In genomic region chr11:98929503-98929902, GRCm38 (mm10) we compare ENCODE assay signal across 9 mouse cellular contexts. TPM values are rescaled to one million over a fixed set of nuclear protein-coding genes. Genes with fewer than 3 reads are reported as not detected.
DNase-seq lines count a peak whose midpoint lies in the region; ATAC-seq lines count a peak whose summit lies in the region.
"Had no signal": no experiment of that assay in that cellular context is flagged by ENCODE, and none has a peak within 500 bp of the region (broad histone marks: within the 10 kb centered on the region; RNA-seq: fewer than 3 reads in every experiment).

No protein-coding gene starts in this region.

- WGBS in kidney, embryonic 14.5 days, result 6% methylated on average over 9 of the region's 9 CpGs
- 3% methylated on average over 9 of the region's 9 CpGs for WGBS in heart, embryonic 15.5 days

- no peaks in the 10 kb centered on the region for H3K27me3 ChIP-seq in kidney, embryonic 14.5 days (ENCODE audit: control insufficient read depth, insufficient read depth, low read length)
- no peaks in the 10 kb centered on the region for H3K27me3 ChIP-seq in heart, embryonic 15.5 days
- H3K27me3 ChIP-seq: Patski had no signal

- no peaks in the 10 kb centered on the region for H3K9me3 ChIP-seq in kidney, embryonic 14.5 days (ENCODE audit: control insufficient read depth, low read length)
- H3K9me3 ChIP-seq in heart, embryonic 15.5 days (replicated peaks), result no peaks in the 10 kb centered on the region

- H3K36me3 ChIP-seq in kidney, embryonic 14.5 days (ENCODE audit: control insufficient read depth, insufficient read depth, low read length), result no peaks in the 10 kb centered on the region
- no peaks in the 10 kb centered on the region for H3K36me3 ChIP-seq in heart, embryonic 15.5 days

- peak overlapping the region; percentile 24; the same call in 1 of the 2 replicates for H3K9ac ChIP-seq in kidney, embryonic 14.5 days (ENCODE audit: low read depth, low read length)
- peak overlapping the region; percentile 53 for H3K9ac ChIP-seq in heart, embryonic 15.5 days

- H3K27ac ChIP-seq in kidney, embryonic 14.5 days (ENCODE audit: low read depth, low read length), result peak overlapping the region; percentile 53
- peak overlapping the region; percentile 99 for H3K27ac ChIP-seq in heart, embryonic 15.5 days

- DNase-seq in kidney, postnatal 14 days, result no peak
- peak; percentile 85 for DNase-seq in cerebellum, adult 11-12 months
- peak; percentile 37 for DNase-seq in lung, postnatal 10 days
- no peak for DNase-seq in left cerebral cortex, adult 18-20 months (ENCODE audit: low spot score in 2 of 2)
- no peak for DNase-seq in spleen, postnatal 14 days (ENCODE audit: low spot score in 2 of 2)

- no peak for ATAC-seq in kidney, embryonic 14.5 days (ENCODE audit: low FRiP score, low TSS enrichment)
- ATAC-seq in heart, embryonic 15.5 days (replicated peaks; ENCODE audit: insufficient number of reproducible peaks, insufficient read depth, low FRiP score, low read depth), result 0 out of 2 replicates have a peak, but pooled peaks have one; percentile 0
- ATAC-seq in erythroblast, adult 5-6 weeks (replicated peaks; ENCODE audit: low FRiP score, poor library complexity, severe bottlenecking), result no peak
- ATAC-seq: Patski had no signal

- peaks cover 82% of the 10 kb centered on the region for H3K4me1 ChIP-seq in kidney, embryonic 14.5 days (ENCODE audit: control insufficient read depth, insufficient read depth, low read length)
- peaks cover 91% of the 10 kb centered on the region for H3K4me1 ChIP-seq in heart, embryonic 15.5 days (replicated peaks)

- H3K4me2 ChIP-seq in kidney, embryonic 14.5 days (replicated peaks; ENCODE audit: low read depth, low read length), result peak overlapping the region; percentile 54
- H3K4me2 ChIP-seq in heart, embryonic 15.5 days, result peak overlapping the region; percentile 76

- H3K4me3 ChIP-seq in kidney, embryonic 14.5 days (ENCODE audit: low read length), result 0 out of 2 replicates have a peak overlapping the region, but pooled peaks have one; percentile 1
- H3K4me3 ChIP-seq in heart, embryonic 15.5 days, result peak overlapping the region; percentile 64

RNA-seq across cellular contexts. Expression of gene Rara, which starts 1.9 kb away (rescaled TPM):
- polyA plus RNA-seq in kidney, embryonic 14.5 days (2014; fragmentation: Nextera tagmentation; extraction: Ambion mirVana), result 27.7 and 36.7 TPM in 2 replicates
- 26.2 and 31.0 TPM in 2 replicates for polyA plus RNA-seq in heart, embryonic 15.5 days (2015; fragmentation: Nextera tagmentation; extraction: Ambion mirVana)
- total RNA-seq in erythroblast, adult 5-6 weeks (2015; ENCODE audit: low replicate concordance), result 13.1 and 13.2 TPM in 2 replicates
- 2.8 TPM in 2 replicates for total RNA-seq in erythroblast, adult 5-6 weeks (2017; ENCODE audit: low replicate concordance)
- total RNA-seq in left cerebral cortex, adult 18-20 months (2021), result 10 to 100 TPM; 14.4 to 14.9 TPM

RNA-seq across cellular contexts. Expression of gene Cdc6, which starts 21.9 kb away (rescaled TPM):
- polyA plus RNA-seq in kidney, embryonic 14.5 days (2014; fragmentation: Nextera tagmentation; extraction: Ambion mirVana), result 32.5 and 44.1 TPM in 2 replicates
- 14.2 and 20.4 TPM in 2 replicates for polyA plus RNA-seq in heart, embryonic 15.5 days (2015; fragmentation: Nextera tagmentation; extraction: Ambion mirVana)
- 20.0 and 20.1 TPM in 2 replicates for total RNA-seq in erythroblast, adult 5-6 weeks (2015; ENCODE audit: low replicate concordance)
- total RNA-seq in erythroblast, adult 5-6 weeks (2017; ENCODE audit: low replicate concordance), result 46.7 and 54.2 TPM in 2 replicates
- total RNA-seq in left cerebral cortex, adult 18-20 months (2021), result under 1 TPM; 0.33 to 0.45 TPM

RNA-seq across cellular contexts. Expression of gene Gjd3, which starts 53.3 kb away (rescaled TPM):
- 0.64 TPM in 1 of 2 replicates, not detected in the other for polyA plus RNA-seq in kidney, embryonic 14.5 days (2014; fragmentation: Nextera tagmentation; extraction: Ambion mirVana)
- 3.6 and 4.4 TPM in 2 replicates for polyA plus RNA-seq in heart, embryonic 15.5 days (2015; fragmentation: Nextera tagmentation; extraction: Ambion mirVana)
- total RNA-seq in erythroblast, adult 5-6 weeks (2015; ENCODE audit: low replicate concordance), result not detected in 2 replicates
- total RNA-seq in erythroblast, adult 5-6 weeks (2017; ENCODE audit: low replicate concordance), result not detected in 2 replicates
- 1 to 10 TPM; 1.8 to 2.0 TPM for total RNA-seq in left cerebral cortex, adult 18-20 months (2021)

Comparison
In these comparisons a context has a peak if more than half of its experiments do, and no peak if none do; other contexts are left out.
1. DNase-seq: peak in cerebellum, adult 11-12 months (single experiment) and lung, postnatal 10 days (single experiment); none in kidney, postnatal 14 days (single experiment), left cerebral cortex, adult 18-20 months (0 of 2) and spleen, postnatal 14 days (0 of 2).
2. RNA of gene Cdc6, which starts 21.9 kb away (total RNA-seq): 20.0 to 54.2 TPM in erythroblast, adult 5-6 weeks; 0.33 to 0.45 TPM in left cerebral cortex, adult 18-20 months; every median in the first group is over 10 times any median in the second.